Mouse (Mus musculus) MEL (cell line): Measurements from ENCODE around the gene Igf1r. TPM values are rescaled to one million over a fixed set of nuclear protein-coding genes. Genes with fewer than 3 reads are reported as not detected.

Source experiments
- DNase-seq: peaks from one replicate; pipeline ENCODE4 v3.0.0; 2011; ENCODE audit warnings: low read depth, low spot score
- H3K27ac ChIP-seq: 2 replicates; pipeline ENCODE4 v1.5.1; 2012; ENCODE audit warnings: low read depth, mild to moderate bottlenecking, control low read depth, low read length, moderate library complexity; ENCODE audit not compliant: control insufficient read depth
- H3K27me3 ChIP-seq, 2 experiments: fragments of 150-350 bp in 1 of 2; sonication (generic) in 1 of 2; 2 replicates each; pipeline ENCODE4 v1.6.1; 2012; ENCODE audit warnings: low read length in 2 of 2, mild to moderate bottlenecking in 2 of 2, improper control_type of control experiment in 1 of 2, moderate library complexity in 1 of 2; ENCODE audit not compliant: insufficient read depth in 2 of 2, control insufficient read depth in 1 of 2
- H3K36me3 ChIP-seq, 2 experiments: 2 replicates each; pipeline ENCODE4 v1.6.1; 2012 to 2014; ENCODE audit warnings: low read length in 2 of 2, improper control_type of control experiment in 1 of 2, inconsistent platforms in 1 of 2, mild to moderate bottlenecking in 1 of 2; ENCODE audit not compliant: insufficient read depth in 2 of 2, control insufficient read depth in 1 of 2
- H3K4me1 ChIP-seq, 2 experiments: fragments of 150-350 bp in 1 of 2; sonication (generic) in 1 of 2; 2 replicates each; pipeline ENCODE4 v1.6.1; 2012; ENCODE audit warnings: low read length in 2 of 2, improper control_type of control experiment in 1 of 2, mild to moderate bottlenecking in 1 of 2; ENCODE audit not compliant: insufficient read depth in 2 of 2, control insufficient read depth in 1 of 2
- H3K4me3 ChIP-seq, 2 experiments: fragments of 150-350 bp in 1 of 2; sonication (generic) in 1 of 2; 2 replicates each; pipeline ENCODE4 v1.5.1; 2012; ENCODE audit warnings: low read depth in 2 of 2, low read length in 2 of 2, mild to moderate bottlenecking in 2 of 2, moderate library complexity in 2 of 2, control low read depth in 1 of 2, improper control_type of control experiment in 1 of 2; ENCODE audit not compliant: control insufficient read depth in 1 of 2, insufficient read depth in 1 of 2
- H3K79me2 ChIP-seq: 2 replicates; pipeline ENCODE4 v1.6.1; 2012; ENCODE audit warnings: mild to moderate bottlenecking, low read length, moderate library complexity; ENCODE audit not compliant: control insufficient read depth, poor library complexity, insufficient read depth
- H3K9ac ChIP-seq: 2 replicates; pipeline ENCODE4 v1.6.1; 2012; ENCODE audit warnings: low read depth, mild to moderate bottlenecking, control low read depth, low read length, moderate library complexity; ENCODE audit not compliant: control insufficient read depth, poor library complexity, severe bottlenecking
- H3K9me3 ChIP-seq: fragments of 150-350 bp; sonication (generic); replicated peaks from 2 replicates; pipeline ENCODE4 v1.6.1; 2012; ENCODE audit warnings: mild to moderate bottlenecking, low read length, improper control_type of control experiment, moderate library complexity; ENCODE audit not compliant: insufficient read depth
- BHLHE40 ChIP-seq: IDR thresholded peaks from 2 replicates; pipeline ENCODE4 v1.6.1; 2012; ENCODE audit warnings: low read depth, mild to moderate bottlenecking, inconsistent platforms, low read length, improper control_type of control experiment, borderline replicate concordance
- CHD1 ChIP-seq: IDR thresholded peaks from 2 replicates; pipeline ENCODE4 v1.6.1; 2012; ENCODE audit warnings: low read depth, mild to moderate bottlenecking, inconsistent platforms, low read length, improper control_type of control experiment
- CHD2 ChIP-seq: IDR thresholded peaks from 2 replicates; pipeline ENCODE4 v1.6.1; 2011; ENCODE audit warnings: low read length, improper control_type of control experiment
- E2F4 ChIP-seq: IDR thresholded peaks from 2 replicates; pipeline ENCODE4 v1.6.1; 2011; ENCODE audit warnings: low read depth, low read length, improper control_type of control experiment, borderline replicate concordance
- ELF1 ChIP-seq: IDR thresholded peaks from 2 replicates; pipeline ENCODE4 v1.6.1; 2014; ENCODE audit warnings: low read depth, mild to moderate bottlenecking, inconsistent platforms, low read length, improper control_type of control experiment, moderate library complexity
- EP300 ChIP-seq, 2 experiments: IDR thresholded peaks; 2 replicates each; pipeline ENCODE4 v1.6.1; 2011; ENCODE audit warnings: improper control_type of control experiment in 2 of 2, low read length in 2 of 2, low read depth in 1 of 2, mild to moderate bottlenecking in 1 of 2
- ETS1 ChIP-seq: IDR thresholded peaks from 2 replicates; pipeline ENCODE4 v1.6.1; 2012; ENCODE audit warnings: low read depth, mild to moderate bottlenecking, inconsistent platforms, low read length, improper control_type of control experiment, moderate library complexity
- GABPA ChIP-seq: IDR thresholded peaks from 2 replicates; pipeline ENCODE4 v1.6.1; 2012; ENCODE audit warnings: low read depth, mild to moderate bottlenecking, inconsistent platforms, low read length, improper control_type of control experiment, moderate library complexity
- HCFC1 ChIP-seq: IDR thresholded peaks from 2 replicates; pipeline ENCODE4 v1.6.1; 2012; ENCODE audit warnings: low read depth, mild to moderate bottlenecking, inconsistent platforms, low read length, improper control_type of control experiment, moderate library complexity
- KAT2A ChIP-seq: conservative IDR thresholded peaks from 2 replicates; pipeline ENCODE4 v1.6.1; 2012; ENCODE audit warnings: low read depth, low read length, improper control_type of control experiment, inconsistent platforms
- MAX ChIP-seq: IDR thresholded peaks from 2 replicates; pipeline ENCODE4 v1.6.1; 2011; ENCODE audit warnings: low read length, improper control_type of control experiment
- MAZ ChIP-seq: IDR thresholded peaks from 2 replicates; pipeline ENCODE4 v1.6.1; 2012; ENCODE audit warnings: low read depth, mild to moderate bottlenecking, inconsistent platforms, low read length, improper control_type of control experiment
- MEF2A ChIP-seq: IDR thresholded peaks from 2 replicates; pipeline ENCODE4 v1.6.1; 2014; ENCODE audit warnings: low read depth, mild to moderate bottlenecking, inconsistent platforms, low read length, improper control_type of control experiment; ENCODE audit not compliant: poor library complexity, insufficient replicate concordance, severe bottlenecking; ENCODE audit errors: extremely low read depth
- MYB ChIP-seq: IDR thresholded peaks from 2 replicates; pipeline ENCODE4 v1.6.1; 2011; ENCODE audit warnings: mild to moderate bottlenecking, low read depth, low read length, improper control_type of control experiment
- MYC ChIP-seq: IDR thresholded peaks from 2 replicates; pipeline ENCODE4 v1.6.1; 2011; ENCODE audit warnings: low read depth, mild to moderate bottlenecking, low read length, improper control_type of control experiment, moderate library complexity
- NELFE ChIP-seq: IDR thresholded peaks from 2 replicates; pipeline ENCODE4 v1.6.1; 2011; ENCODE audit warnings: low read depth, low read length, improper control_type of control experiment
- NRF1 ChIP-seq: IDR thresholded peaks from 2 replicates; pipeline ENCODE4 v1.6.1; 2014; ENCODE audit warnings: low read depth, mild to moderate bottlenecking, inconsistent platforms, low read length, improper control_type of control experiment, moderate library complexity; ENCODE audit not compliant: poor library complexity, insufficient read depth, severe bottlenecking
- POLR2A ChIP-seq, 2 experiments: IDR thresholded peaks; 2 replicates each; pipeline ENCODE4 v1.6.1; 2011 to 2012; ENCODE audit warnings: low read length in 2 of 2, mild to moderate bottlenecking in 2 of 2, control low read depth in 1 of 2, improper control_type of control experiment in 1 of 2, low read depth in 1 of 2, moderate library complexity in 1 of 2; ENCODE audit not compliant: control insufficient read depth in 1 of 2, insufficient read depth in 1 of 2, poor library complexity in 1 of 2
- RAD21 ChIP-seq: IDR thresholded peaks from 2 replicates; pipeline ENCODE4 v1.6.1; 2011; ENCODE audit warnings: mild to moderate bottlenecking, low read depth, low read length, improper control_type of control experiment
- SMC3 ChIP-seq: IDR thresholded peaks from 2 replicates; pipeline ENCODE4 v1.6.1; 2011; ENCODE audit warnings: low read depth, low read length, improper control_type of control experiment
- TAL1 ChIP-seq: IDR thresholded peaks from 2 replicates; pipeline ENCODE4 v1.6.1; 2012; ENCODE audit warnings: mild to moderate bottlenecking, inconsistent platforms, low read length, moderate library complexity, mixed read lengths
- TBP ChIP-seq: IDR thresholded peaks from 2 replicates; pipeline ENCODE4 v1.8.0; 2011; ENCODE audit warnings: low read depth, low read length, improper control_type of control experiment
- TCF12 ChIP-seq: IDR thresholded peaks from 2 replicates; pipeline ENCODE4 v1.6.1; 2014; ENCODE audit warnings: low read depth, mild to moderate bottlenecking, inconsistent platforms, low read length, improper control_type of control experiment, moderate library complexity
- UBTF ChIP-seq: IDR thresholded peaks from 2 replicates; pipeline ENCODE4 v1.6.1; 2012; ENCODE audit warnings: low read depth, mild to moderate bottlenecking, inconsistent platforms, low read length, improper control_type of control experiment, moderate library complexity, borderline replicate concordance; ENCODE audit not compliant: insufficient read depth
- USF1 ChIP-seq: IDR thresholded peaks from 2 replicates; pipeline ENCODE4 v1.6.1; 2014; ENCODE audit warnings: low read depth, mild to moderate bottlenecking, inconsistent platforms, low read length, improper control_type of control experiment, moderate library complexity
- ZC3H11A ChIP-seq: IDR thresholded peaks from 2 replicates; pipeline ENCODE4 v1.6.1; 2012; ENCODE audit warnings: low read depth, mild to moderate bottlenecking, inconsistent platforms, low read length, improper control_type of control experiment
- ZKSCAN1 ChIP-seq: IDR thresholded peaks from 2 replicates; pipeline ENCODE4 v1.6.1; 2012; ENCODE audit warnings: low read depth, mild to moderate bottlenecking, inconsistent platforms, low read length, improper control_type of control experiment, moderate library complexity
- ZMIZ1 ChIP-seq: IDR thresholded peaks from 2 replicates; pipeline ENCODE4 v1.6.1; 2012; ENCODE audit warnings: low read depth, mild to moderate bottlenecking, inconsistent platforms, low read length, improper control_type of control experiment, moderate library complexity
- ZNF384 ChIP-seq: IDR thresholded peaks from 2 replicates; pipeline ENCODE4 v1.6.1; 2012; ENCODE audit warnings: low read depth, mild to moderate bottlenecking, inconsistent platforms, low read length, improper control_type of control experiment
- polyA plus RNA-seq, 2 experiments: library from polyadenylated mRNA; stranded (reverse) in 1 of 2; unstranded in 1 of 2; fragments of >175 nt in 1 of 2; fragments of >200 nt in 1 of 2; gene quantifications; 2 replicates each; pipeline versions ENCODE4 v1.2.1 to v1.2.4; 2012; ENCODE audit warnings: low replicate concordance in 2 of 2, low read depth in 1 of 2; ENCODE audit not compliant: insufficient read length in 2 of 2, insufficient read depth in 1 of 2, missing spikeins in 1 of 2
- total RNA-seq: library from RNA; depleted of rRNA; stranded (reverse); fragments of 300-350 nt; gene quantifications from 2 replicates; pipeline ENCODE4 v1.2.3, GENCODE M21; 2012

Gene Igf1r
- total and polyA plus RNA-seq, 3 experiments = 11.8 to 11.9 TPM; not detected in 1

DNA sequence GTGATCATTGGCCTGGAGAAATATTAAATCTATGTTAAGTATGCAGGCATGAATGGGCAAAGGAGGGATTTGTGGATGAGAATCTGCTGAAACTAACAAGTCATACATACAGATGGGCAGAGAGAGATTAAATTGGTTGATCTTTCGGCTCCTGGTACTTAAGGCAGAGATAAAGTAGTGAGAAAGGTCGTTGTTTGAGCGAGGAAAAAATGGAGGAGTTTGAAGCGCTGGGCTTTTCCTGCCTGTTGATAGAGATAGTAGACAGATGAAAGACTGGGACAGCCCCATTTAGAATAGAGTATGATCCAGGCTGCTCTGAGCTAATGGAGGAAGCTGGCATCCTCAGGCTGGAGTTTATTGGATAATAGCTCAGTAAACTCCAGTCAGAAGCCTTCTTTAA, 65.4 kb downstream of the Igf1r start:
- peaks cover 0 to 3% of the 10 kb centered on the region in 2 experiments; a peak in 3 of 4 replicates for H3K36me3 ChIP-seq
- peaks cover 3% of the 10 kb centered on the region; the same call in 1 of the 2 replicates for H3K79me2 ChIP-seq
- no peaks in the 10 kb centered on the region for H3K27me3 ChIP-seq
- TF ChIP-seq MYC (no peak), MYB (no peak), ETS1 (no peak), USF1 (no peak), EP300 (IDR thresholded peaks at IDR 0.05; ENCODE audit: low read depth in 1 of 2, low read length in 2 of 2) (no peak), E2F4 (no peak), ZKSCAN1 (no peak), MAX (no peak), CHD1 (no peak), MEF2A (no peak), NRF1 (no peak), ZC3H11A (no peak), TCF12 (no peak), MAZ (no peak), CHD2 (no peak), KAT2A (no peak), POLR2A (IDR thresholded peaks at IDR 0.05; ENCODE audit: control insufficient read depth in 1 of 2, insufficient read depth in 1 of 2, low read depth in 1 of 2, low read length in 2 of 2, poor library complexity in 1 of 2) (no peak), UBTF (no peak), NELFE (no peak), ELF1 (no peak)
- TF ChIP-seq, all 39 proteins: peak for 0
- no peak overlapping the region for H3K27ac ChIP-seq
- DNase-seq = no peak
- H3K9me3 ChIP-seq = no peaks in the 10 kb centered on the region
- no peak overlapping the region for H3K4me3 ChIP-seq
- peaks cover 0 to 4% of the 10 kb centered on the region in 2 experiments; a peak in 1 of 4 replicates for H3K4me1 ChIP-seq
- no peak overlapping the region for H3K9ac ChIP-seq

DNA sequence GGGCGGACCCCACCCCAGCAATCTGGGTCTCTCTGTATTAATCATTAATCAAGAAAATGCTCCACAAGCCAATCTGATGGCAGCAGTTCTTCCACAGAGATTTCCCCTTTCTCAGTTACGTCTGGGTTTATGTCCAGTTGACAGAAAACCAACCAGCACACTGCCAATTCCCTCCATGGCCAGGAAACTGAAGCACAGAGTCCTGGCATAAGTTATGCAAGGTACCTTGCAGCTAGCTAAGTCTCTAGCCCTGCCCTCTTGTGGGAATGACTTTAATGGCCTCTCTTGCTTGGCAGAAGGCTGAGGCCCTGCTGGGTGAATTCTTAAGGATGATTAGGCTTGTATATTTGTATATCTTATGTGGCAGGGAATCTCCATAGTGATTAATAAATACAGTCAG, 67.9 kb downstream of the Igf1r start:
- Histone ChIP-seq H3K9me3 (no peaks in the 10 kb centered on the region), H3K27ac (no peak overlapping the region), H3K36me3 (peaks cover 0 to 3% of the 10 kb centered on the region in 2 experiments; a peak in 3 of 4 replicates), H3K4me1 (peaks cover 0 to 4% of the 10 kb centered on the region in 2 experiments; a peak in 1 of 4 replicates), H3K27me3 (no peaks in the 10 kb centered on the region), H3K9ac (no peak overlapping the region), H3K79me2 (peaks cover 3% of the 10 kb centered on the region; the same call in 1 of the 2 replicates), H3K4me3 (no peak overlapping the region)
- DNase-seq = no peak
- TF ChIP-seq GABPA (no peak), TCF12 (no peak), ZC3H11A (no peak), RAD21 (no peak), MAX (no peak), UBTF (no peak), ELF1 (no peak), HCFC1 (no peak), TBP (no peak), SMC3 (no peak), POLR2A (IDR thresholded peaks at IDR 0.05; ENCODE audit: control insufficient read depth in 1 of 2, insufficient read depth in 1 of 2, low read depth in 1 of 2, low read length in 2 of 2, poor library complexity in 1 of 2) (no peak), ETS1 (no peak), ZMIZ1 (no peak), E2F4 (no peak), TAL1 (no peak), ZKSCAN1 (no peak), NELFE (no peak), ZNF384 (no peak), BHLHE40 (no peak)
